Mouse (Mus musculus): Measurements from ENCODE around the gene Txndc16.

The Txndc16 gene

GRCm38 (mm10) chr14:45220090-45220956 lies at the start of gene Txndc16:
Gene Txndc16 (minus strand): TSS chr14:45220328.
- DNase-seq (ENCODE audit: extremely low spot score, low read depth, low spot score): peak; percentile 16

GRCm38 (mm10) chr14:45263831-45264592 lies 43.9 kb upstream of the Txndc16 start:
- DNase-seq (ENCODE audit: extremely low spot score, low read depth, low spot score): no peak

DNA sequence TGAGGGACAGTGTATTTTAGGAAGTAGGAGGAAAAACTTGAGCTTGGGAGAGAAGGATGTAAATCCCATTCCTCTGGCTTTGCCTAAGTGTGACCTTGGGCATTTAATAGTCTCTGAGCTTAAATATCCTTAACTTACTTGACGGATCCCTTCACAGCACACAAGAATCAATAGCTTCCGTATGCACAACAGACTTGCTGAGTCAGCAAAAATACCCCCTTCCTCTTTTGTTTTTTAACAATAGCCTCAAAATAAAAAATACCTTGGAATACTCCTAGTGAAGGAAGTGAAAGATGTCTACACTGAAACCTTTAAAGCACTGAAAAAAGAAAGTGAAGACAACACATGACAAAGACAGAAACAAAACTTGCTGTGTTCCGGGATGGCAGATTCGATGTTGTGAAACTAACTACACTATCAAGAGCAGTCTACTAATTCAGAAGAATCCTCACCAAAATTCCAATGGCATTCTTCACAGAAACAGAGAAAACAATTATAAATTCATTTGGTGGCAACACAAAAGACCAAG lies 31.5 kb upstream of the Txndc16 start:
- DNase-seq (ENCODE audit: extremely low spot score, low read depth, low spot score): no peak

- no peak for DNase-seq (ENCODE audit: extremely low spot score, low read depth, low spot score)
Observed at GRCm38 (mm10) chr14:45241613-45242012, 21.5 kb upstream of the Txndc16 start.

DNA sequence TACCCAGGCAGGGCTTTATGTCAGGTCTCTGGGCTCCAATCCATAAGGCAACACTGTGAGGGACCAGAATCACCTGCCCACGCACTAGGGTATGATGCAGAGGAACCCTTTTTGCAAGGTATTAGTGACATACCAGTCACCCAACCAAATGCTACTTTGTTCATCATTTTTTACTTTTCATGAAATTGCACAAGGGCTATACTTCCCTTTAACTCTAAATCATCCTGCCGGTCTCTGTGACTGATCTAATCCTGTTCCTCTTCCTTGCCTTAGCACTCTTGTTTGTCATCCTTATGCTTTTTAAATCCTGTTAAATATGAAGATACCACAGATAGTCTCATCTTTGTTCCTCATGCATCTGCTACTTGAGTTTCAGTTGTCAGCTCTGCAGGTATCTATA lies 18.9 kb upstream of the Txndc16 start:
- no peak for DNase-seq (ENCODE audit: extremely low spot score, low read depth, low spot score)

GRCm38 (mm10) chr14:45220957-45221630 lies 966 bp upstream of the Txndc16 start:
- DNase-seq (ENCODE audit: extremely low spot score, low read depth, low spot score): peak; percentile 12

- DNase-seq (ENCODE audit: extremely low spot score, low read depth, low spot score): peak; percentile 93
Observed at GRCm38 (mm10) chr14:45219281-45220089, 643 bp downstream of the Txndc16 start, which contains the start of gene Gpr137c. Gene Gpr137c (plus strand): TSS chr14:45219717.

GRCm38 (mm10) chr14:45217693-45218092 lies 2.4 kb downstream of the Txndc16 start:
- no peak for DNase-seq (ENCODE audit: extremely low spot score, low read depth, low spot score)

- no peak for DNase-seq (ENCODE audit: extremely low spot score, low read depth, low spot score)
Observed at GRCm38 (mm10) chr14:45216711-45217340, 3.3 kb downstream of the Txndc16 start.

GRCm38 (mm10) chr14:45211431-45211830 lies 8.7 kb downstream of the Txndc16 start:
- no peak for DNase-seq (ENCODE audit: extremely low spot score, low read depth, low spot score)

DNA sequence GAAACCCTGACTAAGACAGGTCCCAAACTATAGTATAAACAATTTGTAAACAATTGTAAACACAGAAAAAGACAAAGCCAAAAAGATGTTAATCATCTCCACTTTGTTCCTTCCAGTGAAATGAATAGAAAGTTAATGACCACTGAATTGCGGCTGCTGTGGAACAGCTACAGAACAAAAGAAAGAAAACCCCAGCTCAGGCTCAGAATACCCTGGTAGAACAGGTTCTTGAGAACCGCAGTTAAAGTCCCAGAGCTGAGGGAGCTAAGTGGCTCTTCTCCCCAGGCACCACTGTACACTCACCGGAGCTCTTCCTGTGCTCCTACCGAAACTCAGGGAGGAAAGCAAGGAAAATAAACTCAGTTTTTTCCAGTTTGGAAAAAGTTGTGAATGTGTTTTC lies 9.4 kb downstream of the Txndc16 start:
- DNase-seq (ENCODE audit: extremely low spot score, low read depth, low spot score): no peak

DNA sequence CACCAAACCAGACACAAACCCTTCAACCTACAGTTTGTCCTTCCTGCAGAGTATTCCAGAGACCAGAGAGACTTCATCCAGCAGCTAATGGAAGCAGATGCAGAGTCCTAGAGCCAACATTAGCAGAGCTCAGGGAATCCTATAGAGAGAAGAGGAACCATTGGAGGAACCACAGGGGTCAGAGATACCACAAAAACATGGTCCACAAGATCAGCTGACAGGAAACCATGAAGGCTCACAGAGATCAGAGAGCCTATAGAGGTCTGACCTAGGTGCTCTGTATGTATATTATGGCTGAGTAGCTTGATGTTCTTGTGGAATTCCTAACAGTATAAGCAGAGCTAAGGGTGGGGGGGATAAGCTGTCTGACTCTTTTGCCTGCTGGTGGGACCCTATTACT lies 19.5 kb downstream of the Txndc16 start:
- DNase-seq (ENCODE audit: extremely low spot score, low read depth, low spot score): no peak

- no peak for DNase-seq (ENCODE audit: extremely low spot score, low read depth, low spot score)
Observed at GRCm38 (mm10) chr14:45190999-45191398, 29.1 kb downstream of the Txndc16 start.

DNA sequence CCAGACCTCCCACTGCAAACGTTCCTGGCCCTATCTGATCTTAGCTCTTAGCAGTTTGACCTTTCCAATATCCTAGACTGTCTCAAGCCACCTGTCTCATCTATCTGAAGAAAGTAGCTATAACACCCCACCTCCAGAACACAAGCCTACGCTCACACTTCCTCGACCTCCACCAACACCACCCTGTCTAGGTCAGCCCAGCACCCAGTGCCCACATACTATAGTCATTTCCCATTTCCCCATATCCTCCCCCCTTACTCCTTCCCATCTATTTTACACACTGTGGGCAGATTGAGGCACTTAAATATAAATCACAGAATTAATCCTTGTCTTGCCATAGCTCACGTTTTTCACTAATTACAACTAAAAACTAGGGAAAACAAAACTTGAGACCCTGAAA lies 38.5 kb downstream of the Txndc16 start:
- DNase-seq (ENCODE audit: extremely low spot score, low read depth, low spot score): no peak

DNA sequence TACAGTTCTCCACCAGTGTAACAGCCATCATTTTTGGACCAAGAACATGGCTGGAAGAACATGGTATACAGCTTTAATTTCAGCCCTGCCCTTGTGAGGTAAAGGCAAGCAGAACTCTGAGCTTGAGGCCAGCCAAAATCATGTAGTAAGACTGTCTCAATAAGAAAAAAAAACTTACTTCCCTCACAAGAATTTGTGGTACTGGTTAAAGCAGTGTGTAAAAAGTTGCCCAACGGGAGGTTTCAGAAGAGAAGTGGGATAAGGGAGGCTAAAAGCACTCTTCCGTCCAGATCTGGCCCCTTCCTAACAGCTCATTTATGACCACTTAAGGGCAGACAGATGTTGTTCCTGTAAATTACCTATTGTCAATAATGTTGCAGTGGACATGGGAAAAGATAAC lies 40.5 kb downstream of the Txndc16 start:
- DNase-seq (ENCODE audit: extremely low spot score, low read depth, low spot score): no peak

- DNase-seq (ENCODE audit: extremely low spot score, low read depth, low spot score): no peak
Observed at GRCm38 (mm10) chr14:45179186-45179585, 40.9 kb downstream of the Txndc16 start.

- no peak for DNase-seq (ENCODE audit: extremely low spot score, low read depth, low spot score)
Observed at GRCm38 (mm10) chr14:45175012-45175740, 45.0 kb downstream of the Txndc16 start.

- DNase-seq (ENCODE audit: extremely low spot score, low read depth, low spot score): no peak
Observed at GRCm38 (mm10) chr14:45172260-45172659, 47.9 kb downstream of the Txndc16 start.

- DNase-seq (ENCODE audit: extremely low spot score, low read depth, low spot score): no peak
Observed at GRCm38 (mm10) chr14:45167366-45167765, 52.8 kb downstream of the Txndc16 start.

Measured in hindlimb bud, embryonic 11.5 days (tissue).